ENCODE assay signal across 9 mouse cellular contexts in genomic region chr2:144638719-144639118, GRCm38 (mm10). TPM values are rescaled to one million over a fixed set of nuclear protein-coding genes. Genes with fewer than 3 reads are reported as not detected.
DNase-seq lines count a peak whose midpoint lies in the region; ATAC-seq and TF ChIP-seq lines count a peak whose summit lies in the region.
"Had no signal": no experiment of that assay in that cellular context is flagged by ENCODE, and none has a peak within 500 bp of the region (broad histone marks: within the 10 kb centered on the region; RNA-seq: fewer than 3 reads in every experiment).

No protein-coding gene starts in this region.

- WGBS in liver, adult 2 months = 69% methylated on average over 4 of the region's 4 CpGs

- TF ChIP-seq POLR2A in liver, adult 2 months (IDR thresholded peaks at IDR 0.05; ENCODE audit: extremely low read depth, insufficient read depth, low read length) = no peak

- H3K4me3 ChIP-seq in liver, adult 2 months (ENCODE audit: insufficient read depth, low read depth, low read length) = no peak overlapping the region
- H3K4me3 ChIP-seq: embryonic facial prominence, embryonic 15.5 days had no signal

- no peak for DNase-seq in frontal cortex, postnatal 36 days (ENCODE audit: low spot score in 2 of 2)
- no peak for DNase-seq in liver, adult 2 months (ENCODE audit: extremely low read depth, low read depth, low spot score)
- DNase-seq in liver = no peak
- DNase-seq in adrenal gland, postnatal 10 days = peak; percentile 68
- DNase-seq in kidney, postnatal 4 days = peak; percentile 61 to 69
- no peak for DNase-seq in spleen, adult 12 weeks (ENCODE audit: low spot score)
- DNase-seq in left cerebral cortex, adult 9 months (ENCODE audit: low spot score in 2 of 2) = no peak

- peak; percentile 23 for TF ChIP-seq CTCF in liver, adult 2 months (IDR thresholded peaks at IDR 0.05; ENCODE audit: low read depth, low read length)

- H3K27me3 ChIP-seq in liver, adult 2 months (ENCODE audit: control insufficient read depth, insufficient read depth, low read length) = no peaks in the 10 kb centered on the region
- H3K27me3 ChIP-seq: embryonic facial prominence, embryonic 15.5 days had no signal

- H3K9ac ChIP-seq in liver, adult 2 months (ENCODE audit: low read depth, low read length) = no peak overlapping the region
- H3K9ac ChIP-seq: embryonic facial prominence, embryonic 15.5 days had no signal

- no peaks in the 10 kb centered on the region for H3K4me1 ChIP-seq in liver, adult 2 months (ENCODE audit: control insufficient read depth, insufficient read depth, low read length)
- H3K4me1 ChIP-seq: embryonic facial prominence, embryonic 15.5 days had no signal

- no peak overlapping the region for H3K27ac ChIP-seq in liver, adult 2 months (replicated peaks; ENCODE audit: insufficient read depth, low read depth, low read length)
- H3K27ac ChIP-seq: embryonic facial prominence, embryonic 15.5 days had no signal

- no peaks in the 10 kb centered on the region for H3K79me2 ChIP-seq in liver, adult 2 months (ENCODE audit: control insufficient read depth, insufficient read depth, low read length)

- ATAC-seq in frontal cortex, adult (ENCODE audit: low TSS enrichment) = peak; percentile 11; the same call in 1 of the 2 replicates

- H3K36me3 ChIP-seq in liver, adult 2 months (ENCODE audit: control insufficient read depth, insufficient read depth, low read length) = no peaks in the 10 kb centered on the region
- H3K36me3 ChIP-seq: embryonic facial prominence, embryonic 15.5 days had no signal

RNA-seq across cellular contexts. Expression of gene Dtd1, which starts 39.0 kb away (rescaled TPM):
- total RNA-seq in liver, adult 2 months (2014; rRNA removed) = 13.4 and 14.2 TPM in 2 replicates
- 8.8 and 9.5 TPM in 2 replicates for polyA plus RNA-seq in liver, adult 2 months (2012; rRNA removed)
- 10 to 100 TPM; 17.9 to 22.6 TPM for total RNA-seq in adrenal gland, postnatal 10 days (2021)

RNA-seq across cellular contexts. Expression of gene Smim26, which starts 44.9 kb away (rescaled TPM):
- 23.0 and 28.8 TPM in 2 replicates for total RNA-seq in liver, adult 2 months (2014; rRNA removed)
- polyA plus RNA-seq in liver, adult 2 months (2012; rRNA removed) = 4.7 and 5.1 TPM in 2 replicates
- 10 to 100 TPM; 56.0 to 56.6 TPM for total RNA-seq in adrenal gland, postnatal 10 days (2021)

Comparison
In these comparisons a context has a peak if more than half of its experiments do, and no peak if none do; other contexts are left out.
1. DNase-seq: peak in adrenal gland, postnatal 10 days (single experiment) and kidney, postnatal 4 days (2 of 2); none in frontal cortex, postnatal 36 days (0 of 2), liver, adult 2 months (single experiment), liver (single experiment), spleen, adult 12 weeks (single experiment) and left cerebral cortex, adult 9 months (0 of 2).